Mouse (Mus musculus): Measurements from ENCODE around the gene Atp8b5. TPM values are rescaled to one million over a fixed set of nuclear protein-coding genes. Genes with fewer than 3 reads are reported as not detected.

The Atp8b5 gene
- total RNA-seq (2021): under 1 TPM; 0.29 to 0.55 TPM
- long read RNA-seq: 0 reads

GRCm38 (mm10) chr4:43266623-43267322, at the start of gene Atp8b5:
Atp8b5 (plus strand) TSS chr4:43267159.
- peak; percentile 82 to 84 for DNase-seq (ENCODE audit: low spot score in 2 of 2)

- no peak for DNase-seq (ENCODE audit: low spot score in 2 of 2)
Observed at GRCm38 (mm10) chr4:43217997-43218396, 49.0 kb upstream of the Atp8b5 start.

DNA sequence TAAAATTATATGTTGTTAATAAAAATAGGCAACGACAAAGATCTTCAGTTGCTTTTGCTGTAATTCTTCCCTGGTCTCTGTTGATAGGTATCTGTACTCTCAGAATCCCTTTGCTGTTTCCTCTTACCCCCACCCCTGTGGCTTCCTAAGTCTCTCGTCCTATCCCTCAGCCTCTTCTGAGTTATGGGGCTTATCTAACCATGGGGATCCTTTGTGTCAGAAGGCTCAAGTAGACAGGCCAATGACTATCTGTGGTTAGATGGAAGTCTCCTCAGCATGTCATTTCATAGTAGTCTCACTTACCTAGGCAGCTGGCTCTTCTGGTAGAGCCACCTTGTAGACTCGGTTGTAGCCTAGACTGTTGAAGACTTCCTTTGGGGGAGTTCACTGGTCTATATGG, 35.1 kb upstream of the Atp8b5 start:
- no peak for DNase-seq (ENCODE audit: low spot score in 2 of 2)

DNA sequence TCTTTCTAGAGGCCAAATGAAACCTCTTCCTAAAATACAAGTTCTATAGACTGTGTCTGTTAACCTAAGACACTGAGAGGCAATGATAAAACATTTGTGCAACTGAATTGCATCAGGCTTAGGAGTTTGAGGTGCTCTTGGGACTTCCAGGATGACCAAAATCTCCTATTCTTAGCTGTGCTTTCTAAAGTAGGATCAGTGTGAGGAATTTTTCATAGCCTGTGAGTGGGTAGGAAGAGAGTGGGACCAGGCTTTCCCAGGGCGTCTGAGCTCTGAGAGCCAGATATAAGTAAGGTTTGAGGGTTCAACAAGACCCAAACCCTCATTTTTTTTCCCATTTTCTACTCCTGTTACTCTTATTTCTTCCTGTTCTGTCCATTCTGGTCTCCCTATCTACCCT, 34.0 kb upstream of the Atp8b5 start:
- DNase-seq (ENCODE audit: low spot score in 2 of 2): no peak

- no peak for DNase-seq (ENCODE audit: low spot score in 2 of 2)
Observed at GRCm38 (mm10) chr4:43233489-43233888, 33.5 kb upstream of the Atp8b5 start.

- no peak for DNase-seq (ENCODE audit: low spot score in 2 of 2)
Observed at GRCm38 (mm10) chr4:43236898-43237297, 30.1 kb upstream of the Atp8b5 start.

- no peak for DNase-seq (ENCODE audit: low spot score in 2 of 2)
Observed at GRCm38 (mm10) chr4:43240716-43241115, 26.2 kb upstream of the Atp8b5 start.

- DNase-seq (ENCODE audit: low spot score in 2 of 2): peak in 1 of 2 experiments; percentile 43
Observed at GRCm38 (mm10) chr4:43244022-43244421, 22.9 kb upstream of the Atp8b5 start.

- no peak for DNase-seq (ENCODE audit: low spot score in 2 of 2)
Observed at GRCm38 (mm10) chr4:43245776-43246175, 21.2 kb upstream of the Atp8b5 start.

DNA sequence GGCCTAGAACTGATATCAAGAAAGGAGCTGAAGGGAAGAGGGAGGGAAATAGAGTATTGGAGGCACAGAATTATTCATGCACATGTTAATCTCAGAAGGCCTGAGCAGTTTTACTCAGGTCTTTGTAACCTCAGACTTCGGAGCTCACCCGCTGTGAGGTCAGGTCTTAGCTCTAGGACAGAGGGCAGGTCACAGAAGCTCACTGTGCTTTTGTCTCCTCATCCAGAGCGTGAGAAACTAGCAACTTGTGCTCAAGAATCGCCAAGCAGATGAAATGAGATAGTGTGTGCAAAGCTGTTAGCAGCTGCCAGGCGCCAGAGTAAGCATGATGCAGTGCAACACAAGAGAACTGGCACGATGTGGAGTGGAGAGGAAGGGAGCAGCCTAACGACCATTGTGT, 18.9 kb upstream of the Atp8b5 start:
- no peak for DNase-seq (ENCODE audit: low spot score in 2 of 2)

DNA sequence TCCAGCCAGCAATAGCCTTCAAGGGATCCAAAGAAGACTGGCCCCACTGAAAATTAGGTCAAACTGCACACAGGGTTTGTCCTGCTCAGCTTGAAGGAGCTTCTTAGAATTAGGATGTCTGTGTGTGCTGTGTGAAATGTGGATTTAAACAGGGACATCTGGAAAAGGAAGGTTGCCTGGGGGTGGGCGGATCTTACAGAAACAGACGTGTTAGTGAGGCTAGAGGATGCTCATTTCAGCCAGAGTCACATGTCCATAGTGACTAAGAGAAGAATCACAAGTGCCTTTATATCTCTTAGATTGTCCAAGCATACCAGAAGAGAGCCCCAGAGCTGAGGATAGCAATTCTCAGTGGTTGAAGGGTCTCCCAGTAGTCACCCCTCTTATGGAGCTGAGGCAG, 18.1 kb upstream of the Atp8b5 start:
- DNase-seq (ENCODE audit: low spot score in 2 of 2): no peak

DNA sequence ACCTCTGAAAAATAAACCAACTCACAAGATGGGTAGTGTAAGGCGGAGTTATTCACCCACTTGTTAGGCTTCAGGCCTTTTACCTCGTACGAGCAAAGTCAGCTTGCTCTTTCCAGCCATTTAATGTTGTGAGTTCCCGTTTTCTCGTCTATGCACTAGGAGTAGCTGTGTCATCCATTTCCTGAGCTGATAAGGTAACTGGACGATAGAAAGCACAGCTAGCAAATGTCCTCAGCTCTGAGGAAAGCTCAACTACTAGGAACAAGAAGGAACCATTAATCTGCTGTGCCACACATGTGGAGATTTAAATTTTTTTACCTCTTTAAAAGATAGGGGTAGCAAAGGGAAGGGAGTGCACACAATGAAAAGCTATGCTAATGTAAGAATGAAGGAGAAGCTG, 15.7 kb upstream of the Atp8b5 start:
- no peak for DNase-seq (ENCODE audit: low spot score in 2 of 2)

DNA sequence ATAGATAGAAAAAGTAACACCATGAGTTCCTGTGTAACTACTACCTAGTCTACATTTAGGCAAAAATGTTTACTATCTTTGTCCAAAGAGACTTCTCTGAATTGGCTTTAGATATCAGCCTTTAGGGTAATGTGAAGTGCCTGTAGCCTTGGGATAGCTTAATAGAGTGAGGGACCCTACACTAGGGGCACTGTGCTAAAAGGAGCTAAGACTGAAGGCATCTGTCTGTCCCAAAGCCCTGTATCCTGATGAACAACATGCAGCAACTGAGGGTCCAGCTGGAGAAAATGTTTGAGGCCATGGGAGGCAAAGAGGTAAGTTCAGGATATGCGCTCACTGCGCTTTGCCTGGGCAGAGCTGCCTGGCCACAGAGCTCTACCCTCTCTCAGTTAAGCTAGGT, 9.9 kb upstream of the Atp8b5 start:
- DNase-seq (ENCODE audit: low spot score in 2 of 2): no peak

- DNase-seq (ENCODE audit: low spot score in 2 of 2): no peak
Observed at GRCm38 (mm10) chr4:43258556-43258955, 8.4 kb upstream of the Atp8b5 start.

- no peak for DNase-seq (ENCODE audit: low spot score in 2 of 2)
Observed at GRCm38 (mm10) chr4:43259435-43259834, 7.5 kb upstream of the Atp8b5 start.

DNA sequence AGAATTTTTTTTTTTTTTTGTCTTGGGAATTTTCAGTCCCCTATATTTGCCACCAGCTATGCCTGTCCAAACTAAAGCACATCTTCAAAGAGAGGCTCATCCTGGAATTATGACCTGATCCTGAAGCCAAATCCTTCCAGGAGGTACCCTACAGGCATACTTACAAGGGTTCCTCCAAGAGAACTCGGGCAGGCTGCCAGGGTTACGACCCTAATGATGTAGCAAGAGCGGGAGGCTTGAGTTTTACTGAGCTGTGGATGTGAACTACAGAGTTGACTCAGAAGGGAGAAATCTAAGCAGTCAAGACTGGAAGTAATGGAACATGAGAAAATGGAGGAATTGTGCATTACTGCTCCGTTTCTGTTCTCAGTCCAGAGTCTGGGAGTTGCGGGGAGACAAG, 6.9 kb upstream of the Atp8b5 start:
- DNase-seq (ENCODE audit: low spot score in 2 of 2): no peak

GRCm38 (mm10) chr4:43262821-43263220, 4.1 kb upstream of the Atp8b5 start:
- no peak for DNase-seq (ENCODE audit: low spot score in 2 of 2)

GRCm38 (mm10) chr4:43266146-43266545, 813 bp upstream of the Atp8b5 start:
- DNase-seq (ENCODE audit: low spot score in 2 of 2): no peak

GRCm38 (mm10) chr4:43267323-43267658, 332 bp downstream of the Atp8b5 start:
- no peak for DNase-seq (ENCODE audit: low spot score in 2 of 2)

GRCm38 (mm10) chr4:43285476-43285875, 18.5 kb downstream of the Atp8b5 start:
- DNase-seq (ENCODE audit: low spot score in 2 of 2): no peak

DNA sequence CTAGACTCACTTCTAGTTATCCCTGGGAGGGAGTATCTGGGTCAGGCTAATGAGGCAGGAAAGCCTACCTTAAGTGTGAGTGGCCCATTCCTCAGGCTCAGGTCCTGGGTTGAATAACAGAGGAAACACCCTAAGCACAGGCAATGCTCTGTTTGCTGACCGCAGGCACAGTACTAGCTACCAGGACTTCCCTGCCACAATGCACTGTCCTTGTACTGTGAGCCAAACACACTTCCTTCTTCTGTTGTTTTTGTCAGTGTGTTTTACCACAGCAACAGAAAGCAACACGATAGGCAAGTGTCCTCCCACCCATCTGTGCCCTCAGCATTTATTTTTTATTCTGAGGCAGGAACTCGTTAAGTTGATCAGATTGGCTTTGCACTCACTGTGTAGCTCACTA, 20.3 kb downstream of the Atp8b5 start:
- no peak for DNase-seq (ENCODE audit: low spot score in 2 of 2)

DNA sequence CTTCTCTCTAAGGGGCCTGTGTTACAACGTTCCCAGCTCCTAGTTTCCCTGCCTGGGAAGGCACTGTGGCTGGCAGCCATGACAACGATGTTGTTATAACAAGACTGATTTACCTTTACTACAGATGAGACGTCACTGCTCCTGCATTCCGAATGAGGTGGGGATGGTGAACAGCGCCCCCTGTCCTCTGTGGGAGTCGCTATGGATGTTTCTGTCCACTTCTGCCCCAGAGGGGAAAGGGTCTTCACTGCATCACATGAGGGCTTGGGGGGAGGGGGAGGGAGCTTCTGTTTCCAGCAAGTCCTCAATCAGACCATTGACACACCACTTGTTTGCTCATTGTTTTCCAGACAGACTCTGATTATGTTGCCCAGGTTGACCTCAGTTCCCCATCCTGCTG, 27.0 kb downstream of the Atp8b5 start:
- DNase-seq (ENCODE audit: low spot score in 2 of 2): no peak

GRCm38 (mm10) chr4:43309696-43310338, 42.9 kb downstream of the Atp8b5 start:
- no peak for DNase-seq (ENCODE audit: low spot score in 2 of 2)
